Mouse (Mus musculus) cerebellum, postnatal 36 days (tissue): ENCODE measurements around the gene Hist1h3b.

ENCODE experiments used
- DNase-seq, 2 experiments: peaks; one replicate each; pipeline ENCODE4 v3.0.0; 2021 to 2022; ENCODE audit warnings: mixed read lengths in 2 of 2

Gene Hist1h3b

DNA sequence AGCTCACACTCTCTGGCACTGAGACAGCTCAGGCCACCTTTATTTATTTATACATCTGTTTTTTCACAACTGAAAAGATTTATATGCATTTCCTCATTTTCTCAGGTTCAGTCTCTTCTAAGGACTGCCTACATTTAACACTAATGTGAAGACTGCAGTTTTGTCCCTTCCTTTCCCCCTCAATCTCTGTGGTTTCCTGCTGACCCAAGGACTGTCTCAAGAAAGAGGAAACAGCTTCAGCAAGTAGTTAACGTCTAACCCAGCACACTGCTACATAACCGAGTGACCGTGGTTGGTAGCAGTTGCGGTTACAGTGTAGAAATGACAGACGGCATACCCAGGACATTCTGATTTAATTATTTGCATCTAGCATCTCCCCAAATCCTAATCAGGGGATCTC, 47.3 kb downstream of the Hist1h3b start:
- DNase-seq = no peak
